Mouse (Mus musculus): ENCODE data around the gene Purb.
A peak's percentile ranks its signal among the peaks of the same experiment; 100 is the strongest.
"Not testable (repeated sequence)": the region's sequence is repeated elsewhere in the genome, so short reads cannot be mapped to it uniquely, and the experiment has no call there.

Purb gene

GRCm38 (mm10) chr11:6484244-6484959, 8.7 kb upstream of the Purb start:
- no peak for DNase-seq

DNA sequence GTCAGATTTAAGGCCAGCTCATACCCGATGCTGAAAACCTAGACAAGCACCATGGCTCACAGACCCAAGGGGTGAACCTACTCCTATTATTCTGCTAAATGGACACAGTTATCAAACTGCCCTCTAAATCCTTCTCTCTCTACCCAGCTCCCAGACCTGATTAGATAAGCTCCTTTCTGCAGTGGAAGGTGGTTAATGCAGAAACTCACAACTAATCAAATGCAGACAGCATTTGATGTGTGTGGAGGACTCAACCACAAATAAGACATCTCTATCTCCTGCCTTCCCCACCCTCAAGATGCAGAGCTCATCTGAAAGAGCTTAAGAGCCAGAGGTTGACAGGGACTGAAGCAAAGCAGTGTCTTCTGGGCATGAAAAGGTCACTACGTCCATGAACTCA, 7.4 kb upstream of the Purb start:
- no peak for DNase-seq

DNA sequence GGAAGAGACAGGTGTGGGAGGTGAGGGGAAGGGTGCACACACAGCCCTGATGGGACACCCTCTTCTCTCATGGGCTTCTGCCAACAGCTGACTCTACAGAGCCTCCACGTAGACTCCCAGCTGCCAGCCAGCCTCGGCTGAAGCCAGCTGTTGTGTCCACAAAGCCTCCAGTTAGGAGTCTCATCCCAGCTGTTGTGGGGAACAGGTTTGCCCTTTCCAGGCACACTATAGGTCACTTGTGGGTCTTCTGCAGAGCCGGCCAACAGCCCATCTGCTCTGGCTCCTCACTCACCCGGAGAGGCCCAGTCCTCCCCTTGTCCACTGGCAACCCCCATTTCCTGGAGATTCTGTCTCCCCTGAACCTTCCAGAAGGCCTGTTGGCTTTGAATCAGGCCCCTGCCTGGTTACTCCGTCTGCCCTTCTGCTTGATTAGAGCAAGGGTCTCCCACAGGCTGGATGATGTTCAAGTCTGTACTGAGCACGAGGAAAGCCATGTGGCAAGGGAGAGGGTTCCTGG, 6.0 kb upstream of the Purb start:
- DNase-seq, result peak; percentile 90

- DNase-seq, result no peak
These were observed 5.1 kb upstream of the Purb start for GRCm38 (mm10) chr11:6480681-6481405.

- DNase-seq, result peak; percentile 88
These were observed 4.5 kb upstream of the Purb start for GRCm38 (mm10) chr11:6480191-6480590.

DNA sequence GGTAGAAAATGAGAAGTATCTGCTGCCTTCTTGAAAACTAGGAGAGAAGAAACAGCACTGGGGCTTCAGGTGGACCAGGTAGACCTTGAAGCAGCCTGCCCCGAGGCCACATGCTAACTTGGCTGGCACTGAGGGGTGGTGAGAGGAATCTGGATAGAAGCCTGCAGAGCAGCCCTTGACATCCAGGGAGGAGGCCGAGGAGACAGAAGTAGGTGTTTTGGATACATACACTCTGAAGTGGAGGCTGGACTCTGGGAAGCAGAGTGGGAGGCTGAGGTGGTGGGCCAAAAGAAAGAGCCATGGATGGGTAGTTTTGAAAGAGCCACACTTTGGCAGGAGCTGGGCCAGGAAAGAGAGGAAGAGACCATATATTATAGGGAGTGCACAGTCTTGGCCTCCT, 3.5 kb upstream of the Purb start:
- no peak for DNase-seq

- DNase-seq, result no peak
These were observed 1.6 kb upstream of the Purb start for GRCm38 (mm10) chr11:6477350-6477749.

- no peak for DNase-seq
These were observed 1.2 kb upstream of the Purb start for GRCm38 (mm10) chr11:6476876-6477275.

- peak; percentile 66 for DNase-seq
These were observed 614 bp downstream of the Purb start for GRCm38 (mm10) chr11:6474874-6475731.

- DNase-seq, result no peak
These were observed 1.3 kb downstream of the Purb start for GRCm38 (mm10) chr11:6474381-6474780.

- DNase-seq, result no peak
These were observed 3.6 kb downstream of the Purb start for GRCm38 (mm10) chr11:6472076-6472475.

DNA sequence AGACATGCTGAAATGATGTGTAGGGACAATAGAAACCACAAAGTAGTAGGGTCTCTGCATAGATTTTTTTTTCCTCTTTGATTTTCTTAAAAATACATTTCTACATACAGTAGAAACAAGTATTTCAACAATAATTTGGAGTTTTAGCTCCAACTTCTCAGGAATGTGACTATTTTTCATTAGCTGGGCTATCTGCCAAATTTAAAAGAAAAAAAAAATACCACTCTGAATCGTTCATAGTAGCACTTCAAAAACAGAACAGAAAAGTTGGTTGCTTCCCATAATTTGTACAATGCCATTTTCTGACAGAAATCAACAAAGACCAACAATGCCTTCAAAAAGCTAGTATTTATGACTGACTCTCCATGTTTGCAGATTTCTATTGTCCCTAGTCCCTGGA, 4.2 kb downstream of the Purb start:
- DNase-seq, result no peak

DNA sequence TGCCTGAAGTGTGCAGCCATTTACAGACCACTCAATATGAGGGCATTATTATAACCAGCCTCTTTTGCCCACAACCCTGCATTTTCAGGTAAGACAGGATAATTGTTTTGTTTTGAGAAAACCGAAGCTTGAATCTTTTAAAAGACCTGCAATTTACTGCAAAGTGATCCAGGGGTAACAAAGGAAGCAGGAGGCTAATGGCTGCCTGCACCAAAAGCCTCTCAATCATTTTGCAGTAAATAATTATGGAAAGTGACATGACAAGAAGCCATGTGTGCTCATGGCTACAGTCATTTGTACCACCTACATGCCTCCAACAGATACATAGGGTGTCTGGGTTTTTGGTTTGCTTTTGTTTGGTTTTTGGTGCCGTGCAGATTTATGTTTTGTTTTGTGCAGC, 4.7 kb downstream of the Purb start:
- DNase-seq, result no peak

GRCm38 (mm10) chr11:6468541-6468940, 7.2 kb downstream of the Purb start:
- no peak for DNase-seq

DNA sequence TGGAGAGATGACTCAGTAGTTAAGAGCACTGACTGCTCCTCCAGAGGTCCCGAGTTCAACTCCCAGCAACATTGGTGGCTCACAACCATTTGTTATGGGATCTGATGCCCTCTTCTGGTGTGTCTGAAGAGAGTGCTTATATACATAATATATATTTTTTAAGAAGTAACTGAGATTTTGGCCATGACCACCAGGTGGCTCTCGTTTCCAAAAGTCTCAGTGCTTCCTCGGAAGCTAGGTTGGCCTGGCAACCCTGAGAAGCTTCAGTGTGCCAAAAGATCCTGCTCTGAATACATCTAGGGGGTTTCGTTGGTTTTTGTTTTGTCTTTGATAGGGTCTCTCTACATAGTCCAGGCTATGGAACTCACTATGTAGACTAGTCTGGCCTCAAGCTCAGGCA, 10.6 kb downstream of the Purb start:
- DNase-seq, result peak; percentile 62

GRCm38 (mm10) chr11:6463159-6463837, 12.4 kb downstream of the Purb start:
- no peak for DNase-seq

GRCm38 (mm10) chr11:6456083-6456482, 19.6 kb downstream of the Purb start:
- DNase-seq, result no peak

- DNase-seq, result not testable (repeated sequence)
These were observed 27.6 kb downstream of the Purb start for GRCm38 (mm10) chr11:6448155-6448554.

DNA sequence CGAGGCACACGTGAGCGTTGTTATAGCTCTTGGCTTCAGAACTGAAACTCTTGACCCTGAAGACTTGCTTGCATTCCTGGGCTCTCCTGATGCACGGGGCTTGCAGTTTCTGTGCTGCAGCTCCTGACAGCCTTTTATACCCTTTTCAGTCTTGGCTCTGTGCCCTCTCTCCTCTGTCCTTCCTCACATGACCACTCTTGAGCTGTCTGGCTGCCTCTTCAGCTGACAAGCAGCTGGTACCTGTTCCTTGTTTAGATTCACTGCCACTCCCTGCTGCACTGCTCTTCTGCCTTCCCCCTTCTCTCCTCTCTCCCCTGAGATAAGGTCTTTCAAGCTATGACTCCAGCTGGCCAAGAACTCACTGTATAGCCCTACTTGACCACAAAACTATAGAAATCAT, 28.2 kb downstream of the Purb start:
- DNase-seq, result no peak

DNA sequence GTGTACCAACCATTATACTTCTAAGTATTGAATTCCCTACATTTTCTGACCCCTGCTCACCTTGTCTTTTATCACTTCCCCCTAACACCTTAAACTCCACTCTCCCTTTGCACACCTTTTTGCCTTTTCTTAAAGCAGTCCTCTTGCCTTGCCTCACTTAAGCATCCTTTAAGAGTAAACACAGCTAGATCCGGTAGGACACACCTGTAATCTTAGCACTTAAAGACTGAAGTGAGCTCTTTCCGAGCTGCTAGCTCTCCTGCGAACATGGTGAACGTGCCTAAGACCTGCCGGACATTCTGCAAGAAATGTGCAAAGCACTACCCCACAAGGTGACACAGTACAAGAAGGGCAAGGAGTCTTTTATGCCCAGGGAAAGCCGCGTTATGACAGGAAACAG, 29.8 kb downstream of the Purb start:
- no peak for DNase-seq

- no peak for DNase-seq
These were observed 30.3 kb downstream of the Purb start for GRCm38 (mm10) chr11:6445441-6445840.

GRCm38 (mm10) chr11:6444077-6444853, 31.5 kb downstream of the Purb start, which contains the start of gene H2afv:
TSS of gene H2afv (minus strand) at chr11:6444443.
- peak; percentile 100 for DNase-seq

All from cerebellum, adult 11-12 months (tissue).